Mouse (Mus musculus): Measurements from ENCODE around the gene Ralb.
A peak's percentile ranks its signal among the peaks of the same experiment; 100 is the strongest.

The Ralb gene

GRCm38 (mm10) chr1:119492505-119492904 is 12.1 kb downstream of the Ralb start:
- no peak for DNase-seq (ENCODE audit: low spot score)

DNA sequence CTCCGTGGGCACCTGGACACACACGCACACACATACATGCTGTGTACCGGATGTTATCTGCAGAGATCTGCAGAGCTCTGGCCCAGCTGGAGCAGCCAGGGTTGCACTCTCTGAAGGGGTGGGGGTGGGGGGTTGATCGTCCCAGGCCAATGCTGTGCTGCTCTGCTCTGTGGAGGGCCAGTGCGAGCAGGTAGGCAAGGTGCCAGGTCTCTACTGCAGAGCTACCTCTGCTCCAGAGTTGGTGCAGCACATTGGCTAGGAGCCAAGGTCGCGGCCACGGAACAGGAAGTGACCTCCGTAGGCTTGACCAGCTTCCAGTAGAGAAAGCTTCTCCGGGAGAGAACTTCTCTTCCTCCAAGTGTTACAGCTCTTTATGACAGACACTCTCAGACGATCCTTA is 12.5 kb downstream of the Ralb start:
- DNase-seq (ENCODE audit: low spot score), result peak; percentile 71

- no peak for DNase-seq (ENCODE audit: low spot score)
Measured at GRCm38 (mm10) chr1:119490765-119491164, 13.8 kb downstream of the Ralb start.

DNA sequence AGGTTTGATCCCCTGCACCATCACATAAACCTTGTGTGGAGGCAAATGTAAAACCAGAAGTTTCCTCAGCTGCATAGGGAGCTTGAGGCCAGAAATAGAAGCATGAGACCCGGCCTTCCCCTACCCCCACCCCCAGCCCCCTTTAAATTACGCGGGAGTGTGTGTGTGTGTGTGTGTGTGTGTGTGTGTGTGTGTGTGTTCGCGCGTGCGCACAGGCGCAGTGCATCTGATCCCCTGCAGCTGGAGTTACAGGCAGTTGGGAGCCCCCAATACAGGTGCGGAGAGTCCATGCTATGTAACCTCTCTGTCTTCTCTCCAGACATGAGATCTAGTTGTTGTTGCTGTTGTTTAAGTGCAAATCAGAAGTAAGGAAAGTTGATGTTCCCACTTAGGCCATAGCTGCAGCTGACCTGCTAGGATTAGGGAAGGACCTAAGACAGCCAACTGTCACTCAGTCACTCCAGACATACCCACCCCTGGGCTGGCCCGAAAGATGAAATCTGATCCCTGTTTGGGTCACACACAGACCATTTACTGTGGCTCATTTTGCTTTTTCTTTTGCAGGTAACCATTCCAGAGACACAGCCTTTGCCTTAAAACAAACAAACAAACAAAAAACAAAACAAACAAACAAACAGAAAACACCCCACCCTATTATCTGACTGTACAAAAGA is 16.5 kb downstream of the Ralb start:
- DNase-seq (ENCODE audit: low spot score), result no peak

- no peak for DNase-seq (ENCODE audit: low spot score)
Measured at GRCm38 (mm10) chr1:119485825-119486224, 18.8 kb downstream of the Ralb start.

DNA sequence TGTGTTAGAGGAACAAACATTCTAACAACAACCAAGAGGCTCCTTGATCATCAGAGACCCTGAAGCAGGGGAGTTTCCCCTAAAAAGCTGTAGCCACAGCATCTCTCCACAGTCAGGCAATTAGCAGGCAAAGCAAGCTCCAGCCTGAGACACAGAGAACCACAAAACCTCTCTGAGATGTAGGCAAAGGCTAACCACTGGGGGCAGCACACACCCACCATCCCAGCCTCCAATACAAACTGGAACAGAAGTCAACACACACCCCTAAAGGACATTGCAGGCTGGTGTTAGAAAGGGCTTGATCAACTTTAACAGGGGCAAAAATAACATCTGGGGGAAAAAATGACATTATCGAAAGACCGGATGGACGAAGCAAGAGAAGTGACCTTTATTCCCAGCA is 20.1 kb downstream of the Ralb start:
- DNase-seq (ENCODE audit: low spot score), result no peak

DNA sequence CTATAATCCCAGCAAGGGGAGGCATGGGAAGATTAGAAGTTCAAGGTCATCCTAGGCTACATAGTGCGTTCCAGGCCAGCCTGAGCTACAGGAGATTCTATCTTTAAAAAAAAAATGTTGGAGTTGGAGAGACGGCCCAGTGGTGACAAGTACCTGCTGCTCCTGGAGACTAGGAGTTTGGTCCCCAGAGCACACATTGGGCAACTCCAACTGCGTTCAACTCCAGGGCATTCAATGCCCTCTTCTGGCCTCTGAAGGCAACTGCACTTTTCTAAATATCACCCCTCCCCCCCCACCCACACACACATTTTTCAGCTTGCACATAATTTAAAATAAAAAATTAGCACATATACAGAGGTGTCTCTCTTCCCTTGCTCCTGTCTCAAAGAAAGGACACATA is 21.7 kb downstream of the Ralb start:
- no peak for DNase-seq (ENCODE audit: low spot score)

DNA sequence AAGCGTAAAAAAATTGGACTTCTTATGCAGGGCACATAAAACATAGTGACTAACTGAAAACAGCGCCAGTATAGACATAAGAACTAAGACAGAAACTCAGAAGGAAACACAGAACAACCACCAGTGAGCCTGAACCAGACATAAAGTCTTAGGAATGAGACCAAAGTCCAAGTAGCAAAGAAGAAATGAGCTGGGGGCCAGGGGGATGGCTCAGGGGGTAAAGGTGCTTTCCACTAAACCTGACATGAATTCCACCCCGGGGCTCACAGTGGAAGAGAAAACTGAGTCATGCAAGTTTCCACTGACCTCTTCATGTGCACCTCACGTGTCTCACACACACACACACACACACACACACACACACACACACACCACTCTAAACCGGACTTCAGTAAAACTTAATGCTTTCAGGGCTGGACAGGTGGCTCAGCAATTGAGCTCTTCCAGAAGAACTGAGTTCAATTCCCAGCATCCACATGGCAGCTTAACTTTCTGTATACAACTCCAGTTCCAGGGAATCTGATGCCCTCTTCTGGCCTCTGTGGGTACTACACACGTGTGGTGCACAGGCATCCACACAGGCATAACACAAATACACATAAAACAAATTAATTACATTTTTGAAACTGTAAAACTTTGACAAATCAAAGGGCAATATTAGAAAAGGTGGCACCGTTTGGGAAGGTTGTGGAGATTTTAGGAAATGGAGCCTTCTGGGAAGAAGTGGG is 23.2 kb downstream of the Ralb start:
- no peak for DNase-seq (ENCODE audit: low spot score)

DNA sequence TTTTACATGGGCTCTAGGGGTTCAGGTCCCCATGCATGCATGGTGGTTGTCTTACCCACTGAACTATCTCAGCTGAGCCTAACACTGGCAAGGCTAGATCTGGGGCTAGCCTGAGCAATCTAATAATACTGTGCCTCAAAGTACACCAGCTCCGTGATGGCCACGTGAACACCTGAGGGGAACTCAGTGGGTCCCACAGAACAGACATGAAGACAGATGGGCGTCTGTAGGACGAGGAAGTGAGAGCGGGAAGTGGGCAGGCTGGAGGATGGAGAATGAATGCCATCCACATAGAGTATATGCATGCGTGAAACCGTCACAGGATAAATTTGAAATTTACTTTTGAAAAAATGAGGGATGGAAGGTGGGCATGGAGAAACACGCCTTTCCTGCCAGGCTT is 23.9 kb downstream of the Ralb start:
- no peak for DNase-seq (ENCODE audit: low spot score)

DNA sequence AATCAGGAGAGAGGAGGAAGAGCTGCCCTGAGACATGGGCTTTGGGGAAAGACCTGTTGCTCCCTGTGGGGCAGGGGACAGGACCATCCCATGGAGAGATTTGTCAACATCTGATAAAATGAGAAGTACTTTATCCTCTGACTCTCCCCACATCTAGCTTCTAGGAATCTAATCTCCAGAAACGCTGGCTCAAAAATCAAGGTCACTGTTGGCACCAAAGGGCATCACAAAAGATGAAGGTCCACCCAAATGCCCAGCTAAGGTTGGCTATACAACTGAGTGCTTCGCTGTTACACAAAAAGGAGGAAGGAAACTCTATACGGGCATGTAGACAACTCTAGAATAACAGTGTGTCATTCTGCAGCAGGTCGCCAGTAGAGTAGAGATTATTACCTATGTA is 25.0 kb downstream of the Ralb start:
- DNase-seq (ENCODE audit: low spot score), result no peak

- no peak for DNase-seq (ENCODE audit: low spot score)
Measured at GRCm38 (mm10) chr1:119476905-119477353, 27.7 kb downstream of the Ralb start.

DNA sequence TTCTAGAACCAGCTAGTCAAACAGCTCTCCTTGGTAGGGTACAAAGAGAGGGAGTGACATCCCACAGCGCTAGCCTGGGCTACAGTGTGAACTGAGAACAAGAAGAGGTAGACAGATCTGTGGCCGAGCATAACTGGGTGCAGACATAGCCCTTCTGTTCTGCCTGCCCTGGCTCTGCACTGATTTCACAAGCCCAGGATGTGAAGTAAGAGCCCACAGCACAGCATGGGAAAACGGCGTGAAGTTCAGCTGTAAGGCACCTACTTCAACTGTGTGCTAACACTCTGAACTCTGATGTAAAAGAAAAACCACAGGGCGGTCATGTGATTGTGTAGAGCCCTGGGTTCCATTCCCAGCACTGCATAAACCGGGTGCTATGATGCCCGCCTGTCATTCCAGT is 29.9 kb downstream of the Ralb start:
- no peak for DNase-seq (ENCODE audit: low spot score)

GRCm38 (mm10) chr1:119472648-119473047 is 31.9 kb downstream of the Ralb start:
- DNase-seq (ENCODE audit: low spot score), result peak; percentile 68

- DNase-seq (ENCODE audit: low spot score), result no peak
Measured at GRCm38 (mm10) chr1:119471793-119472396, 32.7 kb downstream of the Ralb start.

DNA sequence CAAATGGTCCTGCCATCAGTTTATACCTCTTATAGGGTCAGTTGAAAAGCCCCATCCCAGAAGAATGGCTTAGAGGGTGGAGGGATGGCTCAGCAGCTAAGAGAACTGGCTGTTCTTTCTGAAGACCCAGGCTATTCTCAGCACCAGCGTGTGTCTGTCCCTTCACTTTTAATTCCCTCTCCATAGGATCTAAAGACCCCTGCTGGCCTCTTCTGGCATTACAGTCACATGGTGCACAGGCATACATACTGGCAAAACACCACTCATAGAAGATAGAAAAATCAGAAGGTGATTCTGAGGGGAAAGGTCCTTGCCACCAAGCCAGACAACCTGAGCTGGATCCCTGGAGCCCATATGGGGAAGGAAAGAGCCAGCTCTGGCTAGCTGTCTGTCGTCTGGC is 41.2 kb downstream of the Ralb start:
- no peak for DNase-seq (ENCODE audit: low spot score)

- no peak for DNase-seq (ENCODE audit: low spot score)
Measured at GRCm38 (mm10) chr1:119460062-119460461, 44.5 kb downstream of the Ralb start.

DNA sequence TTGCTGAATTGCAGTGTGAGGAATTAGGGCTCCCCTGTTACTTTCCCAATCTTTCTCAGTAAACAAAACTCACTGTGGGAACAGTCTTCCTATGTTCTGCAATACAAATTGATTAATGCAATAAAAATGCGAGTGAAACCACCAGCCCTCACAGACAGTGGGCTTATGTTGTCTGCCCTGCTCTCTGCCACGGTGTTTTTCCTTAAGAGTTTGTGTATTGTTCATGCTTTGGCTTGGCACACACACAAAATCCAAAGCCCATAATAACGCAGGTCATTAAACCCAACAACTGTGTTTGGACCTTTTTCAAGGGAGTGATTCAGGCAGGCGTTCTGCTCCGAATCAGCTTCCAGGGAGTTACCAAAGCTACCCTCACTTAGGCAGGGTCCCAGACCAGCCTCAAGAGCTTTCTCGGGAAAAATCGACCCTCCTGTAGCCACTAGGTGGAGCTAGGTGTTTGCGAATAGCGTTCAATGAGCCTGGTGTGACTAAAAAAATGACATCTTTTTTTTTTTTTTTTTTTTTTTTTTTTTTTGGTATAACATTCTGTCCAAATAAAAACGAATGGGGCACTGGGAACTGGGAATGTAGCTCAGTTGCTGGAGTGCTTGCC is 46.5 kb downstream of the Ralb start:
- no peak for DNase-seq (ENCODE audit: low spot score)

GRCm38 (mm10) chr1:119457528-119457855 is 47.1 kb downstream of the Ralb start:
- DNase-seq (ENCODE audit: low spot score), result no peak

- DNase-seq (ENCODE audit: low spot score), result no peak
Measured at GRCm38 (mm10) chr1:119456671-119457527, 47.7 kb downstream of the Ralb start.

GRCm38 (mm10) chr1:119453731-119454130 is 50.9 kb downstream of the Ralb start:
- no peak for DNase-seq (ENCODE audit: low spot score)

DNA sequence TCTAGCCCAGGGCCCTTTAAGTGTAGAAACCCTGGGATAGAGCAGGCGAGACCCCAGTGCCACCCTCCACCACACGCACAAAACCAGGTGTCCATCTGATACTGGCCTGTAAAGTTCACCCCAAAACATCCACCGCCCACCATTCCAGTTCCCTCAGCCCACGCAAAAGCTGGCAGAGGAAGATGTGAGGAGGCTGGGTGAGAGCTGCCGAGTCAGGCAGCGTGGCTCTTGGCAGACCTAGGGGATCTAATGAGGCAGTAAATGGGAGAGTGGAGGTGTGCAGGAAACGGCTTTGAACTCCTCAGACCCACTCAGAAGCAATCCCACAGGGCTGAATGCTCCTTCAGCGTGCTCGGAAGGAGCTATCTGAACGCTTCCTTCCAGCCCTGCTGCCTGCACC is 53.2 kb downstream of the Ralb start:
- no peak for DNase-seq (ENCODE audit: low spot score)

All from testis, postnatal 14 days (tissue).